Mouse (Mus musculus) cortical plate, adult 2 months (tissue): ENCODE data around the gene Rab13.

Experiments
- CTCF ChIP-seq: fragments of 200-500 bp; IDR thresholded peaks from 2 replicates; pipeline ENCODE4 v1.5.1; 2011; ENCODE audit warnings: mild to moderate bottlenecking, control low read depth, low read length; ENCODE audit not compliant: insufficient read depth; ENCODE audit errors: extremely low read depth
- POLR2A ChIP-seq: fragments of 200-500 bp; IDR thresholded peaks from 2 replicates; pipeline ENCODE4 v1.6.1; 2011; ENCODE audit warnings: mild to moderate bottlenecking, low read length, control low read depth; ENCODE audit not compliant: insufficient read depth; ENCODE audit errors: extremely low read depth

DNA sequence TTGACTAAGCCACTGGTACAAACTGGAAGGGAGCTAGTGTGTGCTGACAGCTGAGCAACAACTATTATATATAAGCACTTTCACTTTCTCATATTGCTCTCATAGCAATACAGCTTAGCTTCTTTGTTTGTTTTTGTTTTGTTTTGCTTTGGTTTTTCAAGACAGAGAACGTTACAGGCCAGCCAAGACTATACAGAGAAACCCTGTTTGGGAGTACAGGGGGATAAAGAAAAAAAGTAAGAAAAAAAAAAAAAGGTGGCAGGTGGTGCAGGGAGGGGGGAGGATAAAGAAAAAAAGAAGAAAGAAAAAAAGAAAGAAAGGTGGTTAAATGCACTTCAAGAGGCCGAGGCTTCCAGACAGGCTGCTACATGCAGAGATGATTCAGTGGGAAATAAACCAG lies 31.9 kb downstream of the Rab13 start:
- no peak for TF ChIP-seq POLR2A
- TF ChIP-seq CTCF, result no peak
